Mouse (Mus musculus): ENCODE results near the gene Ciapin1.
"Not testable (repeated sequence)": the region's sequence is repeated elsewhere in the genome, so short reads cannot be mapped to it uniquely, and the experiment has no call there.

The Ciapin1 gene

GRCm38 (mm10) chr8:94854761-94855160 lies 16.6 kb upstream of the Ciapin1 start:
- not testable (repeated sequence) for DNase-seq

- DNase-seq = no peak
Measured at GRCm38 (mm10) chr8:94850049-94850448, 11.9 kb upstream of the Ciapin1 start.

GRCm38 (mm10) chr8:94841183-94841582 lies 3.0 kb upstream of the Ciapin1 start:
- no peak for DNase-seq

GRCm38 (mm10) chr8:94838600-94838999 lies 442 bp upstream of the Ciapin1 start:
- no peak for DNase-seq

- DNase-seq = no peak
Measured at GRCm38 (mm10) chr8:94836456-94837240, 1.5 kb downstream of the Ciapin1 start.

GRCm38 (mm10) chr8:94835751-94836150 lies 2.4 kb downstream of the Ciapin1 start:
- DNase-seq = not testable (repeated sequence)

GRCm38 (mm10) chr8:94833901-94834405 lies 4.2 kb downstream of the Ciapin1 start:
- not testable (repeated sequence) for DNase-seq

GRCm38 (mm10) chr8:94828284-94828683 lies 9.9 kb downstream of the Ciapin1 start:
- DNase-seq = no peak

- no peak for DNase-seq
Measured at GRCm38 (mm10) chr8:94826210-94826609, 11.9 kb downstream of the Ciapin1 start.

- no peak for DNase-seq
Measured at GRCm38 (mm10) chr8:94825170-94825569, 13.0 kb downstream of the Ciapin1 start.

GRCm38 (mm10) chr8:94822637-94823560 lies 15.3 kb downstream of the Ciapin1 start:
- peak; percentile 38 to 44 for DNase-seq

GRCm38 (mm10) chr8:94821381-94821780 lies 16.8 kb downstream of the Ciapin1 start:
- no peak for DNase-seq

GRCm38 (mm10) chr8:94820553-94820952 lies 17.6 kb downstream of the Ciapin1 start:
- no peak for DNase-seq

GRCm38 (mm10) chr8:94819671-94820179 lies 18.4 kb downstream of the Ciapin1 start:
- no peak for DNase-seq

GRCm38 (mm10) chr8:94817933-94818332 lies 20.2 kb downstream of the Ciapin1 start:
- DNase-seq = no peak

GRCm38 (mm10) chr8:94814556-94814955 lies 23.6 kb downstream of the Ciapin1 start:
- peak; percentile 68 to 72 for DNase-seq

GRCm38 (mm10) chr8:94812645-94813098 lies 25.5 kb downstream of the Ciapin1 start:
- DNase-seq = peak; percentile 83

- DNase-seq = no peak
Measured at GRCm38 (mm10) chr8:94811654-94812053, 26.5 kb downstream of the Ciapin1 start.

GRCm38 (mm10) chr8:94810855-94811254 lies 27.3 kb downstream of the Ciapin1 start:
- no peak for DNase-seq

GRCm38 (mm10) chr8:94810153-94810552 lies 28.0 kb downstream of the Ciapin1 start, which contains the start of gene Ccl17:
Ccl17 (plus strand) TSS chr8:94810453.
- DNase-seq = no peak

GRCm38 (mm10) chr8:94808372-94808771 lies 29.8 kb downstream of the Ciapin1 start:
- no peak for DNase-seq

- no peak for DNase-seq
Measured at GRCm38 (mm10) chr8:94807506-94807905, 30.7 kb downstream of the Ciapin1 start.

- DNase-seq = no peak
Measured at GRCm38 (mm10) chr8:94805811-94806210, 32.3 kb downstream of the Ciapin1 start.

Measured in B cell, adult 2 months (primary cell).